In genomic region chr19:47645583-47645982, GRCm38 (mm10) we compare ENCODE assay signal across 18 mouse cellular contexts. TPM values are rescaled to one million over a fixed set of nuclear protein-coding genes. Genes with fewer than 3 reads are reported as not detected.
DNase-seq lines count a peak whose midpoint lies in the region; ATAC-seq lines count a peak whose summit lies in the region.
"Had no signal": no experiment of that assay in that cellular context is flagged by ENCODE, and none has a peak within 500 bp of the region (broad histone marks: within the 10 kb centered on the region; RNA-seq: fewer than 3 reads in every experiment).

No protein-coding gene starts in this region.

- 0 out of 2 replicates have a peak overlapping the region, but pooled peaks have one; percentile 5 for H3K4me2 ChIP-seq in heart, embryonic 14.5 days (ENCODE audit: low read length)
- H3K4me2 ChIP-seq: kidney, embryonic 15.5 days; limb, embryonic 13.5 days had no signal

- peak overlapping the region; percentile 46 for H3K9ac ChIP-seq in heart, embryonic 14.5 days (ENCODE audit: low read length)
- H3K9ac ChIP-seq: kidney, embryonic 15.5 days; limb, embryonic 13.5 days had no signal

- 17% methylated on average over 6 of the region's 6 CpGs for WGBS in heart, embryonic 14.5 days

- no peaks in the 10 kb centered on the region for H3K27me3 ChIP-seq in heart, embryonic 14.5 days (ENCODE audit: control insufficient read depth, insufficient read depth, low read length)
- H3K27me3 ChIP-seq: kidney, embryonic 15.5 days; limb, embryonic 13.5 days had no signal

- peak overlapping the region; percentile 48 to 53; a peak in 2 of 4 replicates for H3K27ac ChIP-seq in heart, embryonic 14.5 days (replicated peaks in 1 of 2; ENCODE audit: control insufficient read depth in 1 of 2, insufficient read depth in 1 of 2, low read depth in 2 of 2, low read length in 2 of 2)
- H3K27ac ChIP-seq: kidney, embryonic 15.5 days; limb, embryonic 13.5 days; stomach, postnatal 0 days had no signal

- peaks cover 3 to 15% of the 10 kb centered on the region in 2 experiments; a peak in 3 of 4 replicates for H3K4me1 ChIP-seq in heart, embryonic 14.5 days (ENCODE audit: control insufficient read depth in 2 of 2, insufficient read depth in 2 of 2, low read length in 2 of 2)
- H3K4me1 ChIP-seq: kidney, embryonic 15.5 days; limb, embryonic 13.5 days had no signal

- H3K4me3 ChIP-seq in heart, embryonic 14.5 days (ENCODE audit: control insufficient read depth in 1 of 2, insufficient read depth in 1 of 2, low read depth in 1 of 2, low read length in 2 of 2) = no peak overlapping the region
- H3K4me3 ChIP-seq: kidney, embryonic 15.5 days; limb, embryonic 13.5 days had no signal

- peaks cover 50% of the 10 kb centered on the region for H3K36me3 ChIP-seq in heart, embryonic 14.5 days (ENCODE audit: control insufficient read depth, insufficient read depth, low read length)

- intact Hi-C loops in heart, postnatal 25 days (cut with DNase I) = no loop called here

- DNase-seq in cerebellum, adult 9-10 months = peak; percentile 20
- no peak for DNase-seq in cerebellum, adult 11-12 months
- peak; percentile 38 for DNase-seq in heart, adult 8-10 months (ENCODE audit: low spot score)
- no peak for DNase-seq in heart, postnatal 25 days (ENCODE audit: low spot score)
- DNase-seq in MN1 (ENCODE audit: low spot score) = peak; percentile 16
- no peak for DNase-seq in adrenal gland, postnatal 4 days (ENCODE audit: low spot score in 2 of 2)
- no peak for DNase-seq in ovary, postnatal 10 days (ENCODE audit: low spot score)
- DNase-seq: adrenal gland, adult 8-10 months; lung, adult 18-20 months; right cerebral cortex, adult 18-20 months; spleen, adult 18-20 months had no signal

- H3K9me3 ChIP-seq in heart, embryonic 14.5 days (ENCODE audit: control insufficient read depth, low read length) = no peaks in the 10 kb centered on the region
- H3K9me3 ChIP-seq: kidney, embryonic 15.5 days; limb, embryonic 13.5 days had no signal

- peak; percentile 37; the same call in 1 of the 2 replicates for ATAC-seq in heart, embryonic 14.5 days (ENCODE audit: insufficient number of reproducible peaks, insufficient read depth, low FRiP score, low read depth)
- ATAC-seq: inflammation-experienced regulatory T-cells, adult 6 months had no signal

RNA-seq across cellular contexts. Expression of gene Col17a1, which starts 46.3 kb away (rescaled TPM):
- not detected for total RNA-seq in heart, adult 8-10 months (2022)
- not detected for total RNA-seq in heart, postnatal 25 days (2021)
- polyA plus RNA-seq in heart, embryonic 14.5 days (2014; fragmentation: Nextera tagmentation; extraction: Ambion mirVana) = 0.46 and 0.75 TPM in 2 replicates
- total RNA-seq in adrenal gland, postnatal 4 days (2021) = under 1 TPM; 0.20 to 0.22 TPM
- total RNA-seq: adrenal gland, adult 8-10 months; common myeloid progenitor, adult 5-6 weeks; megakaryocyte, adult 5-6 weeks had no signal
- polyA plus RNA-seq: inflammation-experienced regulatory T-cells, adult 6 months had no signal

Comparison
In these comparisons a context has a peak if more than half of its experiments do, and no peak if none do; other contexts are left out.
1. DNase-seq: peak in cerebellum, adult 9-10 months (single experiment), heart, adult 8-10 months (single experiment) and MN1 (single experiment); none in cerebellum, adult 11-12 months (single experiment), heart, postnatal 25 days (single experiment), adrenal gland, postnatal 4 days (0 of 2) and ovary, postnatal 10 days (single experiment).